Mouse (Mus musculus) right cerebral cortex, postnatal 36 days (tissue): ENCODE data around the gene Txnl4b.
A peak's percentile ranks its signal among the peaks of the same experiment; 100 is the strongest.

Experiments
- DNase-seq, 2 experiments: peaks; one replicate each; pipeline ENCODE4 v3.0.0; 2022; ENCODE audit warnings: low spot score in 2 of 2, mixed read lengths in 1 of 2

Gene Txnl4b

DNA sequence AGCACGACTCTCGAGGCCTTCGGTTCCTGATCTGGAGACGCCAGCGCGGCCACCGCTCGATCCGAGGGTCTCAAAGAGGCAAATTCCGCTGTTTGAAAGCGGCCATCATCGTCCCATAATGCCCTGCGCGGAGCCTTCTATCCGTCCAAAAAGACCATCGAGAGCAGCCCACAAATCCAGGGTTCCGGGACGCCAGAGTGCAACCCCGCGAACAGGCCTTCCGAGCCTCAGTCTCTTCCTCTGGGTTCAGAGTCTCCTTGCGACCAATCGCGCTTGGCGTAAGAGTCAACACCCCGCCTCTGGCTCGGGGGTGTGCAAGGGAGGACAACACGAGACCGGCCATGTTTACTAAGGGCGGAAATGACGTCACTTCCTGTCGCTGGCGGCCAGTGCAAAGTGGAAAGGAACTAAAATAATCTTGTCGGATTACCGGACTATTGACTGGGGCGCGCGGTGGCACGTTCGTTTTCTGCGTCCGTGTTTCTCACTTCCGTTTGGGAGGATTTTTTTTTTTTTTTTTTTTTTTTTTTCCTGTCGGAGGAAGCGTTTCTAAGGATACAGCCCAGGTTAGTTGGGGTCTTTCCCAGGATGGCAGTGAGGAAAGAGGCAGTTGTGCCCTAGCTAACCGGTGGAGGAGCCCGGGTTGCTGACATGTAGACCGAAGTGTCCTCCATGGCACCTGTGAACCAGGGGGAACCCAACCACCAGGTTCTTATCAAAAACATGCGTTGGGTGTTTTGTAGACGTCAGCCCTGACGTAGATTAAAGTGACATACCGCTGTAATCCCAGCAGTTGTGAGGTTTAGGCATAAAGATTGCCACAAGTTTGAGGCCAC is at the start of gene Txnl4b, which contains the start of gene Dhx38:
TSS of gene Txnl4b (plus strand) at position 395 of the 836 bp plus-strand sequence.
TSS of gene Dhx38 (minus strand) at position 364 of the 836 bp plus-strand sequence.
- DNase-seq, result peak; percentile 99

DNA sequence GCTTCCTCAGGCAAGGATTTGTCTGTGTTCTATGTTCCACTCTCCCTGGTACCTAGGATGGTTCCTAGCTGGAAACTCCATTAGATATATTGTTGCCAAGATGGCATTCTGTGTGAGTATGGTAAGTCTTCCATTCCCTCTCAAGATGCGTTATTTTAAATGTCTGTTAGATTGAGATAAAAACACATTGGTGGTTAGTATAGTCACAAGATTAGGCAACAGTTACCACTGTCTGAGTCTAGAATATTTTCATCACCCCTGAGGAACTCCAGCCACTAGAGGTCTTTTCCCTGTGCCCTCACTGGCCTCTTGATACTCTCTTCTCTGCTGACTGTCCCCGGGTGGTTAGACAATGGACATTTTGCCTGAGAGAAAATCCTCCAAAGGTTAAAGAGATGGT is 41.7 kb upstream of the Txnl4b start:
- no peak for DNase-seq

DNA sequence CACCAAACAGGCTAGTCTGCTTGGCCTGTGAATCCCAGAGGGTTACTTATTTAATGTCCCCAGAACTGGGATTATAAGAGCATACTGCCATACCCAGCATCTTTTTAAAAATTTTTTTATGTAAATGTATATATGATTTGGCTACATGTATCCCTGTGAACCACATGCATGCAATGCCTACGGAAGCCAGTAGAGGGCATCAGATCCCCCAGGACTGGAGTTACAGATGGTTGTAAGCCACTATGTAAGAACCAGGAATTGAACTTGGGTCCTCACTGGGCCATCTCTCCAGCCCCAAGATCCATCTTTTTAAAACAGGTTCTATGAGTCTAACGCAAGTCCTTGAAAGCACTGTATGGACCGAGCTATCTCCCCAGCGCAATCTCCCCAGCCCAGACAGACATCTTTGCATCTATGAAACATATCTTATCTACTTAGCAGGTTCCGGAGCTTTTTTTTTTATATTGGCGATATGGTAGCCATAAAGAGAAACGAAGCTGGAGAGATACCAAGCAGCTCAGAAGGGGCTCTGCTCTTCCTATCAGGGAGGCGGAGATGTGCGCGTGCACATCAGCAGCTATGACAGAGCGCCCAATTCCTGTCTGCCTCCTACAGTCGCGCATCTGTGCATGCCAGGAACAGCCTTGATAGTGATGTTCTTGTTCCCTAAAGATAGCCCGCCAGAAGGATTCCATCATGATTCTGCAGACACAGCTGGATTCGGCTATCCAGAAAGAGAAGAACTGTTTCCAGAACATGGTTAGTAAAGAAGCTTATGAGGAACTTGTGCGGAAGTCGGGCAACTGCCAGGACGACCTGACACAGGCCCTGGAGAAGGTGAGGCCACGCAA is 30.3 kb upstream of the Txnl4b start:
- DNase-seq, result no peak

DNA sequence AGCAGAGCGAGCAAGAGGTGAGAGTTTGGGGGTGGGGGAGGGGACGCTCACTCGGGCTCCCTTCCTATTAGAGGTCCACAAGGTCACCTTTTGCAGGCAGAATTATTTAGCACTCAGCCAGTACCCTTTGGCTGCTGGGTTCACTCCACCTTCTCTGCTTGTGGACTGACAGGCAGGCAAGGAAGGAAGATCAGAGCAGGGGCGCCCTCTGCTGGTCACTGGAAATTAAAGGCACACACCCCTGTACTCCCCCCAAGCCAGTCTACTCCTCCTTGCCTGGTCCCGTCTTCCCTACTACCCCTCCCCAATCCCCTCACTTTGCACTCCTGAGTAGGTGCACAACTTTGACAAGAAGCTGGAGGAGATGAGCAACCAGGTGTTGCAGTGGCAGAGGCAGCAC is 29.0 kb upstream of the Txnl4b start:
- DNase-seq, result peak; percentile 61 to 77

DNA sequence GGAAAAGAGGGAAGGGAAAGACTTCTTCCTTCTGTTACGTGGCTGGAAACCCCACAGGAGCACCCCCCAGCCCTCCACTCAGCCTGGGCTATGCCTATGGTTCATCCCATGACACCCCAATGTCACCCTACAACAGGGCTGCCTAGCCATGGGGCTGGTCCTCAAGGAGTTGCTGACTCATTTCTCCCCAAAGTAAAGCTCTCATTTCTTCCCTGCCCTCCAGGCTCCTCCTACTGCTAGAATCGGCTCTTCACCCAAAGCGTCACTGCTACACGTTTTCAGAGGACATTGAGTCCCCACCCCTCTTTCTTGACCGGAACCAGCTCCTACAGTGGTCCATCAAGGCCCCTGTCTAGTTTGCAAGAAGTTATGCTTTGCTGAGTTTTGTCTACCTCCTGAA is 23.5 kb upstream of the Txnl4b start:
- no peak for DNase-seq

DNA sequence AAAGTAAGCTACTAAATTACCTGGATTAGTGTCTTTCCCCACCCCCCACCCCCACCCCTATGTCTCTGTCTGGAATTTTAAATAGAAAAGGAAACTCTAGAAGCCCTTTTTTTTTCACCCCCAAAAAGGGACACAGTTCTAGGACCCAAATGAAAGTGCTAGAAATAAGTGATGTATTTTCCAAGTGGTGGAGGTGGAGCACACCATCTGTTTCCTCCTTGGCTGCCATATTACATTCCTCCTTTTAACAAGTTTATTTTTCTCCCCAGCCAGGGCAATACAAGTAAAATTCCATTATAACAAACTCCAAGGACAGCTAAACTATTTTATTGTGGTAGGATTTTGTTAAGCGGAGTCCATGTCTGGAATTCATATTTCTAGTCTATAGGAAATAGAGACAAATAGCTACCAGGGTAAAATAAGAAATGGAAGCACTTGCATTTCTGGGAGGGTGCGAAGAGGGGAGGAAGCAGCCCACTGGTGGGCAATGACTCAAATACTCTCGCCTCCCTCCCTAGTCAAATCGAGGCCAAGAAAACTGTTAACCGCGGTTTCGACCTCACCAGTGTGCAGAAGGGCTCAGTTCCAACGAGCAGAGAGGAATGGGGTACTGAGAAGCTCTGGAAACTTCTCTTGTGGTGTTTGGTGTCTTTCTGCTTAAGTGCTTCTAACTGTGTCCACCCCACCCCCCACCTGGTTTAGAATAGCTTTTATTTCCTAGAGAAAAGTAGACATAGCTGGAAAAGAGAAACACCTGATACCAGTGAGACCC is 22.8 kb upstream of the Txnl4b start:
- peak in 1 of 2 experiments; percentile 38 for DNase-seq

DNA sequence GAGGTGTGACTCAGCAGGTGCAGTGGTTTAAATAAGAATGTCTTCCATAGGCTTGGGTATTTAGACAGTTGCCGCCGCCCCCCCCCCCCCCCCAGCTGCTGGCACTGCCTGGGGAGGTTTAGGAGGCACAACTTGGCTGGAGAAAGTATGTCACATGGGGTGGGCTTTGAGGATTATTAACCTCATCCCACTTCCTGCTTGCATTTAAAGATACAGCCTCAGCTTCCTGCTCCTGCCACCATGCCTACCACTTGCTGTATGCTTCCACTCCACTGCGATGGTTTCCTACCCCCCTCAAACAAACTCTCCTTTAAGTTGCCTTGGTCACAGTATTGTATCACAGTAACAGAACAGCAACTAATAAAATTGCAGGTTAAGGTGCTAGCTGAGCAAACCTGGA is 21.6 kb upstream of the Txnl4b start:
- no peak for DNase-seq

DNA sequence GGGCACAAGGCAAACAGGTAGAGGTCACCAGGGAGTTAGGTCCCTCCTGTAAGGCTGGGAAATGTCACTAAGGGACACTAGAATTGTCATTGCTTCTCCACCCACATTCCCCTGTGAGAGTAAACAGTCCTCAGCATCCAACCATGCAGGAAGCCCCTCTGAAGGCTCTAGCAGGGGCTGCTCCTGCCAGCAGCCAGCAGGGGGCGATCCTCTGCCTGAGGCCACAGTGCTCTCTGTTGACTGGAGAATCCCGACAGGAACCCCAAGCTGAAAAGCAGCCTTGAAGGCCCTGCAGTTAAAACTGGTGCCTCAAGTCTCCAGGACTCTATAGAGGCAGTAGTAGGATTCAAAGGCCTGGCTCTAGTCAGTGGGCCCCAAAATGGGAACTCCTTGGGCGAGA is 14.0 kb upstream of the Txnl4b start:
- no peak for DNase-seq

DNA sequence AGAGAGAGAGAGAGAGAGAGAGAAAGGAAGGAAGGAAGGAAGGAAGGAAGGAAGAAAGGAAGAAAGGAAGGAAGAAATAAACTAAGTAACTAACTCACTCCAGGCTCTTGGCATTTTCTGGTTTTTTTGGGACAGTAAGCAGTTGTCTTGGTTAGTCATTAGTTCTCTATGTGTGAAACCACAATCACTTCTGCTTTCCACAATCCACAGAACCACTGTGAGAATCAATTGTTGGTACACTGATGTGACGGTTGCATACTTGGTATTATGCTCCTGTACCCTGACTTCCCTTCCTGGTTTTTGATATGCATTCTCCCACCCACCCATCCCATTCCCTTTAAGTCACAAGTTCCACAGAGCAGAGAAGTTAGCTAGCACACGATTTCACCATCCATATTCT is 1.8 kb upstream of the Txnl4b start:
- no peak for DNase-seq

DNA sequence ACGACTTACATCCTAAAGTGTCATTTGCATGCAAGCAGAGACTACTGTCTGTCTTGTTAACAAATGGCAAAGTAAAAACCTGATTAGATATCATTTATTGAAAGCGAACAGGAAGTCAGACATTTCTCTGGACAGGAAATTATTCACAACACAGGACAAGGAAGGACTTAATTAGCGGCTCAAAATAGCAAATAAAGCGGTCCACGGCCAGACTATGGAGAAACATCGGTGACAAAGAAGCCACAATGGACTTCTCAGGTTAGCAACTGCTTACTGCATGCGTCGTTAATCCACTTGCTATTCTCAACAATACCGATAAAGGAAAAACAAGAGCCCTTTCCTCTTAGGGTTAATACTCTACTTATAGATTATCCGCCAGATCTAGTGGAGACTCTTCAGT is 926 bp upstream of the Txnl4b start:
- DNase-seq, result no peak

DNA sequence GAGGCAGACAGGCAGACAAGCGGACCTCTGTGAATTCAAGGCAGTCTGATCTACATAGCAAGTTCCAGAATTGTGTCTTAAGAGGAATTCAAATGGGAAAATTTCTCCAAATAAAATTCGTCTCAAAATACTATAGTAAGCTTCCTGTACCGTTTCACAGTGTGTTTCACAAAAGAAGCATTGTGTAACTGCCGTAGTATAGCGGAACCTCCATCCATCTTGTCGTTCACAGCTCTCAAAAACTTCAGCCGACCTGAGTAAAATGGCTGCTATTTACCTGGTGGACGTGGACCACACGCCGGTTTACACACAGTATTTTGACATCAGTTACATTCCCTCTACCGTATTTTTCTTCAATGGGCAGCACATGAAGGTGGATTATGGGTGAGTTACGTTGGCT is 5.4 kb downstream of the Txnl4b start:
- no peak for DNase-seq

DNA sequence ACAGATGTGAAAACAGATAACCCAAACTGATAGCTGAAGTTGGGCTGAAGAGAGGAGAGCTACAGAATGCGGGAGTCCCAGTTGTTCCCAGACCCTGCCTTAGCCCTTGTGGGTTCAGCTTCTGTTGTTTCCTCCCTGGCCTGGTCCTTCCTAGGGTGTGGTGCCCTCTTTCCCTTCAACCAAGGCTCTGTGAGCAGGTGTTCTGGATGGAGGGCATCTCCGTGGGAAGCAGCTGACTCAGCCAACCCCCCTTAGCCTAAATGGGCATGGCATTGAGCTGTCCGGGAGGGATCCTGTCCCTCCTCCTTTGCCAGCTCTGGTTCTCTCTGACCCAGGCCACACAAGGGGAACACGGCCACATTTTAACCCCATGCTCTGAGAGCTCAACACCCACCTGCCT is 10.6 kb downstream of the Txnl4b start:
- no peak for DNase-seq

DNA sequence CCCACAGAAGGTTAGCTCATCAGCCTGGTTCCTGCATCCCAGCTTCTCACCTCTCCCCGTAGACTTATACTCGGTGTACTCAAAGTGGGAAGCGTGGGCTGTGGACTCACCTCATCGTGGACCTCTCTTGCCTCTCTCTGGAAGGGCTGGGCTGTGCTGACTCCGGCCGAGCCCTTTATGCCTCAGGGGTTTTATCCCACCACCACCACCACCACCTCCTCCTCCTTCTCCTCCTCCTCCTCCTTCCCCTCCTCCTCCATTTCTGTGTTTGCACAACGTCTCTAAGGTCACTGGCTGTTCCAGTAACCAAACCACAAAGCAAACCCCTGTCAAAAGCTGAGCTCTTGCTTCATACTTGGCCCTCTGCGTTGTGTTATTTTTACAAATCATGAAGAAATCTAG is 13.2 kb downstream of the Txnl4b start, which contains the start of gene Hp:
TSS of gene Hp (minus strand) at position 273 of the 402 bp plus-strand sequence.
- no peak for DNase-seq

DNA sequence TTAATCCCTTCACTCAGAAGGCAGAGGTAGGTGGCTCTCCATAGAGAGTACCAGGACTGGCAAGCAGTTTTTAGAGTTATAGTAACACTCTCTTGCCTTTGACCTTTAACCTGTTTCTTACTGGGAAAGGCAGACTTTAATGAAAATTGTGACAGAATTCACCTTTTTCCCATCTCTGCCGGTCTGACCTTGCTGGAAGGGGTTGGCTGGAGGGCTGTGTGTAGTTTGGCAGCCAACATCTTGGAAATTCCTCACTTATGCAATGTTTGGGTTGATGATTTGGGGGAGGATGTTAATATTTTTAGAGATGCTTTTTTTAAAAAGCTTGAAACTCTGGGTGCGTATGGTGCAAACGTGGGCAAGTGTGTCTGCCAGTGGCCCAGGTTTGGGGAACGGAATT is 18.6 kb downstream of the Txnl4b start:
- DNase-seq, result no peak

DNA sequence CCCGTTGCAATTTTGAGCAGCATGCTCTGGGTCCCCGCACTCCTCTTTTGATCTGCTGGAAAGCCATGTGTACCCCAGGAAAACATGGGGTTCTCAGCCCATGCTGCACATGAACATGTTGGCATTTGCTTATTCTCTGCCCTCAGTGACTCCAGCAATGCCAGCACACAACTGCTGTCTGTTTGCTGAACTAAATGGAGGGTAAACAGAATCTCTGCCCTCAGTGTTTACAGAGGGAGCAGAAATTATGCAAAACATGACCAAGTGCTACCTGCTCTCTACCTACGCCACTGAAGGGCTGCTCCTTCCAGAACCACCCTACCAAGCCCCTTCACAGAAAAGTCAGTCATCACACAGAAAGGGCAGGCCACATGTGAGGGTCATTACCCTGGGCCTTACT is 19.1 kb downstream of the Txnl4b start:
- DNase-seq, result no peak

DNA sequence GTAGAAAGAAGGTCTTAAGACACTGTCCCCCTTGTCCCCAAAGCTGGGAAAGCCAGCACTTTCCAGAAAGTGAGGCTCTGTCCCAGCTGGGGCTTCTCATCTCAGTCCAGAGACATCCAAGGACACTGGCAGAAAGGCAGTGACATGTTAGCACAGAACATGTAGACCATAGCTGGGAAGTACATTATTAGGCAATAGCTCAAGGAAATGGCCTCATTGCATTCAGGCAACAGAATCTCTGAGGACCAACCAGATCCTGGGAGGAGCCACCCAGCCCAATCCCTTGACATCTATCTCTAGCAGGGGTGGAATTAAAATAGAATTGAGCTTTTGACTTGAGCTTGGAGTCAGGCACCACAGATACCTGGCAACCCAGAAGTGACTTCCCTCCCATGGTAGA is 20.0 kb downstream of the Txnl4b start:
- DNase-seq, result no peak

DNA sequence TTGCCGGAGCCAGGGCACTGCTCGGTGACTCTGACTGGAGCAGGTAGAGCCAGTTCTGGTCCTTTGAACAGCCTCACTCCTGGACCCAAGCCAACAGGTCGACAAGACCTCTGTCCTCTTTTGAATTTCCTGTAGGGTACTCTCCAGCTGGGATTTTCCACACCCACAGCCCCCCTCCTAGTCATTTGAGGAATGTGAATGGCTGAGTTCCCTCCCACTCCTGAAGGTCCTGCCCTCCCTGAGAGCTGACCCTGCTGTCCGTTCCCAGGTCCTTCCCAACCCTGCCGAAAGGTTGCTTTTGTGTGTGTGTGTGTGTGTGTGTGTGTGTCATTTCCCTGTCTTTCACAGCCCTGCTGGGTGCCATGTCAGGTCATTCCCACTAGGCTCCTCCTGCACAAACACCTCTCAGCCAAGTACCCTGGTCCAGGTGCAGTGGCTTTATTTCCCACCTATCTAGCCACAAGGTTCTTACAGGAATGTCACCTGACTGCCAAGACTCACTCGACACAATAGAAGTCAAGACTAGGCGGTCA is 21.3 kb downstream of the Txnl4b start:
- DNase-seq, result no peak

DNA sequence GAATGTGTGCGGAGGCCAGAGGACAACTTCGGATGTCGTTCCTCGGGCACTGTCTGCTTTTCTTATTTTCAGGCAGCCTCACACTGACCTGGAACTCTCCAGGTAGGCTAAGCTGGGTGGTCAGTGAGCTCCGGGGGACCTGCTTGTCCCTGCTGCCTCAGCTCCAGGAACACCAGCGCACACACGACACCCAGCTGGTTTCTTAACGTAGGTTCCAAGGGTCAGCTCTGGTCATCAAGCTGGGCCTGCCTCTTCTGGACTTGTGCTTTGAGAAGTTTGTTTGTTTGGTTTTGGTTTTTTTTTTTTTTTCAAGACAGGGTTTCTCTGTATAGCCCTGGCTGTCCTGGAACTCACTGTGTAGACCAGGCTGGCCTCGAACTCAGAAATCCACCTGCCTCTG is 25.2 kb downstream of the Txnl4b start:
- no peak for DNase-seq

DNA sequence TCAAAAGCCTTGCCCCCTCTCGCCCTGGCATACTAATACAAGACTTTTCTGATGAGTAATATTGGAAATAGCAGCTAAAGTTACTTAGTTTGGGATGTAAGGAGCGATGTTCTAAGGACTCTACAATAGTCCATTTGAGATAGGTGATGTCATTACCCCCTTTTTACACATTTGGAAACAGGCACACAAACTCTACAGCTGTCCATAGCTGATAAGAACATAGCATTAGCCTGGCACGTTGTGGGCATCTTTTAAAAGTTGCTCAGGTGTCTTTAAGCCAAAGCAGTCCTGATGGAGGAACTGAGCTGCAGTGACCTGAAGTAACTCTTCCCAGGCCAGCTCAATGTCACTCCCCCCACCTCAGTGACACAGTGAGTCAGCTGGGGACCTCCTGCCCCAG is 25.7 kb downstream of the Txnl4b start:
- DNase-seq, result no peak

DNA sequence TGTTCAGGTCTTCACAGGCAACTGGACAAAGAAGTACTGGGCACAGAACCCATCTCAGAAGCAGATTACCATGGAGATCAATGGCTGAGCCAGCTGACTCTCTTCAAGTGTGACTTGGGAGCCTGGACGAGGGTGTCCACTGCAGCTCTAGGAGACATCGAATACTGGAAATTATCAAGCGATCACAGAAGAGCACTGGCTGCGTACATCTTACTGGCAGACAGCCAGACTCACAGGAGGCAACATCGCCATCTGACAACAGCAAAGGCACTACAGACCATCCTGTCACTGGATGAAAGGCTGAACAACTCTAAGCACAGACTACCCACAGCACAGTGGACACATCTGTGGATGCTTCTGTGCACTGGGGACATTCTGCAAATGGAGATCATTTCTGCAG is 26.5 kb downstream of the Txnl4b start:
- no peak for DNase-seq

DNA sequence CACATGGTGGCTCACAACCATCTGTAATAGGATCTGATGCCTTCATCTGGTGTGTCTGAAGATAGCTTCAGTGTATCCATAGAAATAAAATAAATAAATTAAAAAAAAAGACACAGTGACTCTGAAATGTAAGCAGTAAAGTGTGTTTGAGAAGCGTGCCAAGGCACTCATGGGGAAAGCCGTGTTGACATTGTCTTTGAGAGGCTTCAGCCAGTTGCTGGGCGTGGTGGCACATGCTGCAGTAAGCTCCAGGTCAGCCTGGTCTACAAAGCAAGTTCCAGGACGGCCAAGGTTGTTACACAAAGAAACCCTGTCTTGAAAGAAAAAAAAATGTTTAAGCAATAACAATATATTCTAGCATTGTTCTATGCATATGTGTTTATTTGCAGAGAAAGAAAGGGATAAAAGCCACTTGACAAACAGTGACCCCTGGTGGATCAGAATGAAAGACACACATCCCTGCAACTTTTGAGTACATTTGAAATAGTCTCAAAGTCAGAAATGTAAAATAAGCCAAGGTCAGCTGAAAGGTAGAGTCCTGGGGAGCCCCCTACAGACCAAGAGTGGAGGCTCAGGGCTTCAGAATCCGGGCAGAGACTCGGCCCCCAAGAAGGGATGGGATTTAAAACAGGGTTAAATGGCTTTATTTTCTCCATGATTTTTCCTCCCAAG is 27.6 kb downstream of the Txnl4b start:
- DNase-seq, result no peak
